Mouse (Mus musculus): Measurements from ENCODE around the gene Slc25a25. TPM values are rescaled to one million over a fixed set of nuclear protein-coding genes. Genes with fewer than 3 reads are reported as not detected.

Gene Slc25a25
- total RNA-seq, 2 experiments from 2014 or later = 2.1 to 4.2 TPM

GRCm38 (mm10) chr2:32436686-32437372, 14.4 kb downstream of the Slc25a25 start:
- no peak for ATAC-seq (replicated peaks; ENCODE audit: low FRiP score, poor library complexity, severe bottlenecking)

- no peak for ATAC-seq (replicated peaks; ENCODE audit: low FRiP score, poor library complexity, severe bottlenecking)
Observed at GRCm38 (mm10) chr2:32430701-32431676, 20.3 kb downstream of the Slc25a25 start.

GRCm38 (mm10) chr2:32429215-32429891, 21.9 kb downstream of the Slc25a25 start:
- no peak for ATAC-seq (replicated peaks; ENCODE audit: low FRiP score, poor library complexity, severe bottlenecking)

- ATAC-seq (replicated peaks; ENCODE audit: low FRiP score, poor library complexity, severe bottlenecking) = peak; percentile 47; the same call in 1 of the 2 replicates
Observed at GRCm38 (mm10) chr2:32428262-32428722, 23.0 kb downstream of the Slc25a25 start.

- ATAC-seq (replicated peaks; ENCODE audit: low FRiP score, poor library complexity, severe bottlenecking) = no peak
Observed at GRCm38 (mm10) chr2:32427720-32428119, 23.5 kb downstream of the Slc25a25 start.

GRCm38 (mm10) chr2:32426141-32426540, 25.1 kb downstream of the Slc25a25 start:
- no peak for ATAC-seq (replicated peaks; ENCODE audit: low FRiP score, poor library complexity, severe bottlenecking)

GRCm38 (mm10) chr2:32425568-32425967, 25.7 kb downstream of the Slc25a25 start:
- ATAC-seq (replicated peaks; ENCODE audit: low FRiP score, poor library complexity, severe bottlenecking) = no peak

- ATAC-seq (replicated peaks; ENCODE audit: low FRiP score, poor library complexity, severe bottlenecking) = no peak
Observed at GRCm38 (mm10) chr2:32424796-32425195, 26.4 kb downstream of the Slc25a25 start.

- peak; percentile 71 for ATAC-seq (replicated peaks; ENCODE audit: low FRiP score, poor library complexity, severe bottlenecking)
Observed at GRCm38 (mm10) chr2:32423481-32424331, 27.5 kb downstream of the Slc25a25 start.

- no peak for ATAC-seq (replicated peaks; ENCODE audit: low FRiP score, poor library complexity, severe bottlenecking)
Observed at GRCm38 (mm10) chr2:32421851-32422251, 29.4 kb downstream of the Slc25a25 start.

GRCm38 (mm10) chr2:32420647-32421046, 30.6 kb downstream of the Slc25a25 start:
- ATAC-seq (replicated peaks; ENCODE audit: low FRiP score, poor library complexity, severe bottlenecking) = no peak

GRCm38 (mm10) chr2:32420066-32420608, 31.1 kb downstream of the Slc25a25 start:
- no peak for ATAC-seq (replicated peaks; ENCODE audit: low FRiP score, poor library complexity, severe bottlenecking)

- no peak for ATAC-seq (replicated peaks; ENCODE audit: low FRiP score, poor library complexity, severe bottlenecking)
Observed at GRCm38 (mm10) chr2:32419359-32419758, 31.9 kb downstream of the Slc25a25 start.

- ATAC-seq (replicated peaks; ENCODE audit: low FRiP score, poor library complexity, severe bottlenecking) = no peak
Observed at GRCm38 (mm10) chr2:32418430-32419151, 32.7 kb downstream of the Slc25a25 start.

- ATAC-seq (replicated peaks; ENCODE audit: low FRiP score, poor library complexity, severe bottlenecking) = no peak
Observed at GRCm38 (mm10) chr2:32417486-32417885, 33.8 kb downstream of the Slc25a25 start.

- no peak for ATAC-seq (replicated peaks; ENCODE audit: low FRiP score, poor library complexity, severe bottlenecking)
Observed at GRCm38 (mm10) chr2:32416556-32416955, 34.7 kb downstream of the Slc25a25 start.

- no peak for ATAC-seq (replicated peaks; ENCODE audit: low FRiP score, poor library complexity, severe bottlenecking)
Observed at GRCm38 (mm10) chr2:32415801-32416200, 35.4 kb downstream of the Slc25a25 start.

GRCm38 (mm10) chr2:32413936-32414335, 37.3 kb downstream of the Slc25a25 start:
- no peak for ATAC-seq (replicated peaks; ENCODE audit: low FRiP score, poor library complexity, severe bottlenecking)
